Mouse (Mus musculus): ENCODE data around the gene Uvssa.

DNA sequence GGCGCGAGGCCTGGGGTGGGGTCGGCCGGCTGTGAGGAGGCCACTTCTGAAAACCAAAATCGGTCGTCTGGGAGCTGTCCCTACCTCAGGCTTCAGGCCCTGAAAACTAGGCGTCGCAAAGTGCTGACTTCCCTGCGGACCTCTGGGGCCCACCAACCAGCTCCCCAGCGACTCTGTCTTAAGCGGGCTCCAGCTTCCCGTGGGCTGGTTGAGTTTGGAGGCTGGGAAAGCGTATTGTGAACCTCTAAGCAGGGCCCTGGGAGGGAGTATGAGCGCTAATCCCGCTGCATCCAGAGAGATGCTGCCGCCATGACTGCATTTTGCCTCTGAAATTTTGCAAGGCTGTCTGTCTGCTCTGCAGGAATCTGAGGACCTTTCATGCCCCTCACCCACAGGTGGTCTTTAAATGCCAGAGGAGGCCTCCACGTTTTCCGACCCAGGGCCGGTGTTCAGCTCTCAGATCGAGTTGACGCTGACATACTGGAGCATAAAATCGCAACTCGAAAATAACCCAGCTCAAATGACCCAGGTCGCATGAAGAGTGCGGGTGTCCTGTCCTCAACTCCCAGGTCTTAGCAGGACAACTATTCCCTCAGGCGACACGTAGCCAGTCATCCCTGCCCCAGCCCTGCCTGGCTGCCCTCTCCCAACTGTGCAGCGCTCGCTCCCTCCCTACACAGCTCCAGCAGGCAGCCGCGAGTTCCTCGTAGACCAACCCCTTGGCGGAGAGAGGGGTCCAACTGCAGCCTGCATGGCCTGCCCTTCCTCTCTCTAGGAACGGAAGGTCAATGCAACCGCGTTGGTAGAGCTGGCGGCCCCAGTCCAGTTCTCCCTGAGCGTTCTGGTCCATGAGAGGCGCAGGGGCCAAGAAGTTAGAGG, 53.9 kb downstream of the Uvssa start:
- TF ChIP-seq POLR2A (IDR thresholded peaks at IDR 0.05; ENCODE audit: low read depth, low read length) = no peak
- no peak for TF ChIP-seq CTCF (conservative IDR thresholded peaks at IDR 0.05; ENCODE audit: insufficient read depth, insufficient read length, low read depth, low read length)

Data from kidney, adult 2 months (tissue).